Mouse (Mus musculus) hematopoietic multipotent progenitor cell, adult 10-12 weeks (in vitro differentiated cells): ENCODE measurements around the gene Gm10118. TPM values are rescaled to one million over a fixed set of nuclear protein-coding genes. Genes with fewer than 3 reads are reported as not detected.

Source experiments
- polyA plus RNA-seq: library from polyadenylated mRNA; stranded (reverse); fragments of >175 nt; gene quantifications from 2 replicates; pipeline ENCODE4 v1.2.3, GENCODE M21; 2012; ENCODE audit warnings: low replicate concordance

The Gm10118 gene
- polyA plus RNA-seq: not detected in 2 replicates

GRCm38 (mm10) chr10:63927334-63927733, at the start of gene Gm10118:
Gene Gm10118, minus strand, starts transcription at chr10:63927434.

Other genes with a start within 250 kb of the Gm10118 start
- gene Lrrtm3, start 162.8 kb upstream of the Gm10118 start, polyA plus RNA-seq: not detected in 2 replicates